Mouse (Mus musculus): ENCODE data around the gene Hectd4. TPM values are rescaled to one million over a fixed set of nuclear protein-coding genes. Genes with fewer than 3 reads are reported as not detected.
"Not testable (repeated sequence)": the region's sequence is repeated elsewhere in the genome, so short reads cannot be mapped to it uniquely, and the experiment has no call there.

The Hectd4 gene
- polyA plus RNA-seq, 1 experiment from 2014 or later, result 18.1 TPM

- peaks cover 34% of the 10 kb centered on the region for H3K4me1 ChIP-seq
- H3K4me2 ChIP-seq (replicated peaks), result peak overlapping the region; percentile 81
- no peaks in the 10 kb centered on the region for H3K27me3 ChIP-seq
- H3K9me3 ChIP-seq, result no peaks in the 10 kb centered on the region
- WGBS, result 9% methylated on average over 17 of the region's 17 CpGs
- H3K27ac ChIP-seq (replicated peaks), result peak overlapping the region; percentile 84
- peak overlapping the region; percentile 98 for H3K4me3 ChIP-seq
- no peaks in the 10 kb centered on the region for H3K36me3 ChIP-seq
- peak overlapping the region; percentile 90 for H3K9ac ChIP-seq (replicated peaks)
- no peak; the same call in 1 of the 2 replicates for ATAC-seq (replicated peaks)
Observed at GRCm38 (mm10) chr5:121191584-121191906, 28.5 kb upstream of the Hectd4 start.

GRCm38 (mm10) chr5:121194173-121194572 lies 25.8 kb upstream of the Hectd4 start:
- H3K4me3 ChIP-seq, result no peak overlapping the region
- H3K27me3 ChIP-seq, result no peaks in the 10 kb centered on the region
- H3K4me1 ChIP-seq, result peaks cover 16% of the 10 kb centered on the region
- no peak overlapping the region for H3K27ac ChIP-seq (replicated peaks)
- no peaks in the 10 kb centered on the region for H3K36me3 ChIP-seq
- H3K4me2 ChIP-seq (replicated peaks), result no peak overlapping the region
- 9% methylated on average over 1 of the region's 1 CpGs for WGBS
- ATAC-seq (replicated peaks), result no peak
- H3K9ac ChIP-seq (replicated peaks), result no peak overlapping the region
- no peaks in the 10 kb centered on the region for H3K9me3 ChIP-seq

- WGBS, result 50% methylated on average over 5 of the region's 5 CpGs
- ATAC-seq (replicated peaks), result no peak
Observed at GRCm38 (mm10) chr5:121196764-121197163, 23.3 kb upstream of the Hectd4 start.

GRCm38 (mm10) chr5:121197337-121197736 lies 22.7 kb upstream of the Hectd4 start:
- Histone ChIP-seq H3K9ac (replicated peaks) (no peak overlapping the region), H3K36me3 (no peaks in the 10 kb centered on the region), H3K27me3 (no peaks in the 10 kb centered on the region), H3K4me1 (no peaks in the 10 kb centered on the region), H3K27ac (replicated peaks) (no peak overlapping the region), H3K4me2 (replicated peaks) (no peak overlapping the region), H3K9me3 (no peaks in the 10 kb centered on the region), H3K4me3 (no peak overlapping the region)
- ATAC-seq (replicated peaks), result no peak
- WGBS, result 81% methylated on average over 2 of the region's 2 CpGs

More at GRCm38 (mm10) chr5:121196764-121197163, 23.3 kb upstream of the Hectd4 start:
- Histone ChIP-seq H3K4me3 (no peak overlapping the region), H3K27me3 (no peaks in the 10 kb centered on the region), H3K4me2 (replicated peaks) (no peak overlapping the region), H3K9ac (replicated peaks) (no peak overlapping the region), H3K4me1 (peaks cover under 1% of the 10 kb centered on the region; the same call in 1 of the 2 replicates), H3K36me3 (no peaks in the 10 kb centered on the region), H3K27ac (replicated peaks) (no peak overlapping the region), H3K9me3 (no peaks in the 10 kb centered on the region)

- H3K9ac ChIP-seq (replicated peaks), result no peak overlapping the region
- H3K4me3 ChIP-seq, result no peak overlapping the region
- no peaks in the 10 kb centered on the region for H3K9me3 ChIP-seq
- no peak for ATAC-seq (replicated peaks)
- no peak overlapping the region for H3K4me2 ChIP-seq (replicated peaks)
- H3K27ac ChIP-seq (replicated peaks), result no peak overlapping the region
- no peaks in the 10 kb centered on the region for H3K4me1 ChIP-seq
- no peaks in the 10 kb centered on the region for H3K36me3 ChIP-seq
- 84% methylated on average over 5 of the region's 5 CpGs for WGBS
- H3K27me3 ChIP-seq, result no peaks in the 10 kb centered on the region
Observed at GRCm38 (mm10) chr5:121198376-121198775, 21.6 kb upstream of the Hectd4 start.

GRCm38 (mm10) chr5:121201739-121202138 lies 18.3 kb upstream of the Hectd4 start:
- WGBS, result 59% methylated on average over 3 of the region's 3 CpGs
- no peak overlapping the region for H3K4me2 ChIP-seq (replicated peaks)
- peaks cover 19% of the 10 kb centered on the region for H3K4me1 ChIP-seq
- H3K27ac ChIP-seq (replicated peaks), result no peak overlapping the region
- H3K9me3 ChIP-seq, result no peaks in the 10 kb centered on the region
- H3K27me3 ChIP-seq, result no peaks in the 10 kb centered on the region
- H3K36me3 ChIP-seq, result peaks cover 13% of the 10 kb centered on the region
- H3K9ac ChIP-seq (replicated peaks), result no peak overlapping the region
- ATAC-seq (replicated peaks), result no peak
- no peak overlapping the region for H3K4me3 ChIP-seq

- peaks cover 20% of the 10 kb centered on the region for H3K36me3 ChIP-seq
- no peak overlapping the region for H3K27ac ChIP-seq (replicated peaks)
- H3K4me1 ChIP-seq, result peaks cover 26% of the 10 kb centered on the region
- no peak overlapping the region for H3K4me2 ChIP-seq (replicated peaks)
- no peak overlapping the region for H3K9ac ChIP-seq (replicated peaks)
- H3K4me3 ChIP-seq, result no peak overlapping the region
- no peak for ATAC-seq (replicated peaks)
- WGBS, result 76% methylated on average over 1 of the region's 1 CpGs
- no peaks in the 10 kb centered on the region for H3K27me3 ChIP-seq
- no peaks in the 10 kb centered on the region for H3K9me3 ChIP-seq
Observed at GRCm38 (mm10) chr5:121202467-121202866, 17.6 kb upstream of the Hectd4 start.

- ATAC-seq (replicated peaks), result peak; percentile 95
- peak within 1 kb of the TSS; percentile 79 for H3K4me2 ChIP-seq (replicated peaks)
- 1% methylated on average over 52 of the region's 52 CpGs for WGBS
Observed at GRCm38 (mm10) chr5:121204132-121205089, 15.6 kb upstream of the Hectd4 start, which contains the start of gene Rpl6. TSS of gene Rpl6 (plus strand) at chr5:121204481.

GRCm38 (mm10) chr5:121205537-121206130 lies 14.4 kb upstream of the Hectd4 start:
- peak overlapping the region; percentile 79 for H3K4me2 ChIP-seq (replicated peaks)
- not testable (repeated sequence) for H3K9me3 ChIP-seq; H3K27me3 ChIP-seq; H3K27ac ChIP-seq (replicated peaks); ATAC-seq (replicated peaks)
- peak overlapping the region; percentile 100 for H3K9ac ChIP-seq (replicated peaks)
- peak overlapping the region; percentile 97; the same call in 1 of the 2 replicates for H3K4me3 ChIP-seq
- WGBS, result 80% methylated on average over 8 of the region's 10 CpGs
- H3K4me1 ChIP-seq, result peaks cover 28% of the 10 kb centered on the region
- H3K36me3 ChIP-seq, result peaks cover 51% of the 10 kb centered on the region

More at GRCm38 (mm10) chr5:121204132-121205089, 15.6 kb upstream of the Hectd4 start, which contains the start of gene Rpl6:
- Histone ChIP-seq H3K9ac (replicated peaks) (peak within 1 kb of the TSS; percentile 100), H3K9me3 (no peaks in the 10 kb centered on the region), H3K36me3 (peaks cover 40% of the 10 kb centered on the region), H3K27me3 (no peaks in the 10 kb centered on the region), H3K4me1 (peaks cover 28% of the 10 kb centered on the region), H3K4me3 (peak within 1 kb of the TSS; percentile 97), H3K27ac (replicated peaks) (peak within 1 kb of the TSS; percentile 83)

- H3K27me3 ChIP-seq, result no peaks in the 10 kb centered on the region
- H3K4me3 ChIP-seq, result no peak overlapping the region
- no peaks in the 10 kb centered on the region for H3K9me3 ChIP-seq
- peak overlapping the region; percentile 79; the same call in 1 of the 2 replicates for H3K4me2 ChIP-seq (replicated peaks)
- H3K27ac ChIP-seq (replicated peaks), result no peak overlapping the region
- peaks cover 60% of the 10 kb centered on the region for H3K36me3 ChIP-seq
- 84% methylated on average over 9 of the region's 9 CpGs for WGBS
- ATAC-seq (replicated peaks), result no peak
- H3K9ac ChIP-seq (replicated peaks), result no peak overlapping the region
- peaks cover 28% of the 10 kb centered on the region for H3K4me1 ChIP-seq
Observed at GRCm38 (mm10) chr5:121206540-121206939, 13.5 kb upstream of the Hectd4 start.

- no peak for ATAC-seq (replicated peaks)
- Histone ChIP-seq H3K4me1 (peaks cover 28% of the 10 kb centered on the region), H3K9me3 (no peaks in the 10 kb centered on the region), H3K4me2 (replicated peaks) (no peak overlapping the region), H3K36me3 (peaks cover 64% of the 10 kb centered on the region), H3K27me3 (no peaks in the 10 kb centered on the region), H3K4me3 (no peak overlapping the region), H3K27ac (replicated peaks) (no peak overlapping the region), H3K9ac (replicated peaks) (no peak overlapping the region)
- WGBS, result 84% methylated on average over 3 of the region's 3 CpGs
Observed at GRCm38 (mm10) chr5:121206984-121207383, 13.0 kb upstream of the Hectd4 start.

Data from forebrain, embryonic 15.5 days (tissue).